Mouse (Mus musculus) olfactory bulb, adult 2 months (tissue): ENCODE measurements around the gene Calcoco1. TPM values are rescaled to one million over a fixed set of nuclear protein-coding genes. Genes with fewer than 3 reads are reported as not detected.
A peak's percentile ranks its signal among the peaks of the same experiment; 100 is the strongest.

Experiments
- H3K27ac ChIP-seq: fragments of 200-500 bp; 2 replicates; pipeline ENCODE4 v1.5.1; 2012; ENCODE audit warnings: low read depth, low read length; ENCODE audit not compliant: insufficient read depth
- H3K4me1 ChIP-seq: fragments of 200-500 bp; 2 replicates; pipeline ENCODE4 v1.6.1; 2012; ENCODE audit warnings: low read length; ENCODE audit not compliant: control insufficient read depth, insufficient read depth
- H3K4me3 ChIP-seq: fragments of 200-500 bp; 2 replicates; pipeline ENCODE4 v1.5.1; 2012; ENCODE audit warnings: mild to moderate bottlenecking, low read depth, low read length, moderate library complexity; ENCODE audit not compliant: insufficient read depth
- CTCF ChIP-seq: fragments of 200-500 bp; IDR thresholded peaks from 2 replicates; pipeline ENCODE4 v1.5.1; 2012; ENCODE audit warnings: low read depth, mild to moderate bottlenecking, low read length, moderate library complexity; ENCODE audit not compliant: insufficient read depth
- POLR2A ChIP-seq: fragments of 200-500 bp; IDR thresholded peaks from 2 replicates; pipeline ENCODE4 v1.6.1; 2012; ENCODE audit warnings: mild to moderate bottlenecking, low read depth, low read length, moderate library complexity; ENCODE audit not compliant: insufficient read depth
- WGBS: fragments of 180-500 bp; shearing (Covaris S2); methylation state at CpG from one replicate; pipeline ENCODE4 v1.1.7; 2018; 5-methylcytosine and 5-hydroxymethylcytosine counted together
- polyA plus RNA-seq: library from polyadenylated mRNA; stranded (reverse); fragments of >200 nt; gene quantifications from 2 replicates; pipeline ENCODE4 v1.2.4, GENCODE M21; 2012; ENCODE audit warnings: low replicate concordance; ENCODE audit not compliant: missing spikeins, insufficient read depth, insufficient read length

The Calcoco1 gene
- polyA plus RNA-seq, 1 experiment = not detected

DNA sequence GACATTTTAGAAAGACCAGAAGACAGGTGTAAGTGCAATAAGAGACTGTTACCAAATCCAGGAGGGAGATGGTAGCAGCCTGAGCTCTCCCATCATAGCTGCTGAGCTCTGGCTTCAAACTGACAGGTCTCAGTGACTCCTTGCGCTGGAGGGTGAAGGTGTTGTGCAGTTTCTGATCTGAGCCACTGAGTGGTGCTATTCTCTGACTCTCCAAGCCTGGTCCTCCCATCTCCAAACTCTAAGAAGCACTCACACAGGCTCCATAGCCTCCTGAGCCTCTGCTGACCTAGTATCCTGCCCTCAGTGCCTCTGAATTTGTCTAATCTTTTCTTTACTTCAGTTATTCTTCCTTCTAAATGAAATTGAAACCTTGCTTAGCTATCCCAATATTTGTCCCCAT, 38.3 kb downstream of the Calcoco1 start:
- no peak for TF ChIP-seq CTCF
- TF ChIP-seq POLR2A = no peak

DNA sequence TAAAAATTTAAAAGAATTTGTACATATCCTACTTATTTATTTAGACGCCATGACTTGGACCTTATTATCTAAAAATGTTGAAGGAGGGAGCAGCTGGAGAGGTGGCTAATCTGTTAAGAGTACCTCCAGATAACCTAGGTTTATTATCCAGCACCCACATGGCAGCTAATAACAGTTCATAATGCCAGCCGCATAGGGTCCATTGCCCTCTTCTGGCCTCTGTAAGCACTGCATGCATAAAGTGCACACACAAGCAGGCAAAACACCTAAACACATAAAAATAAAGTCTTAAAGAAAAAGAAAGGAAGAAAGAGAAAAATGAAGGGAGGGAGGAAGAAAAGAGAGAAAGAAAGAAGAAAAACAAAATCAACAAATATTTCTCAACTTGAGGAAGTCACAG, 45.6 kb downstream of the Calcoco1 start:
- 91% methylated on average over 2 of the region's 2 CpGs for WGBS
- Histone ChIP-seq H3K4me3 (no peak overlapping the region), H3K4me1 (peaks cover 10% of the 10 kb centered on the region), H3K27ac (no peak overlapping the region)
- TF ChIP-seq POLR2A (no peak), CTCF (no peak)

More for the DNA sequence above, 38.3 kb downstream of the Calcoco1 start:
- H3K4me3 ChIP-seq = no peak overlapping the region
- WGBS = 68% methylated on average over 1 of the region's 1 CpGs
- H3K27ac ChIP-seq = no peak overlapping the region
- no peaks in the 10 kb centered on the region for H3K4me1 ChIP-seq

DNA sequence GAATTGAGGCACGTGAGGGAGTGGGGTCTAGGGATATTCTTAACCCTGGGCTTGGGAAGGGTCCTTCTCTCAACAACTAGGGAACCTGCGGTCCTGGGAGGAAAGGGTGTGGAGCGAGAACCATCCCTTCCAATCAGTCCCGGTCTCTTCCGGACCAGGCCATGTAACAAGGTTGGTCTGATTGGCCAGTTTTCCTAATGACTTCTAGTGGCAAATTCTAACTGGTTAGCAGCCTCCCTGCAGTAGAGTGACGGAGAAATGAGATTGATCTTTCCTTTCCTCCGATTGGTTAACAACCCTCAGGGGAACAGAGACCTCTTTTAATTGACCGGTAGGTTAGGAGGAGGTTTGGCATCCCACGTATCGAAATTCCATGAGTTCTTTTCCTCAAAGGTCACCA, 48.4 kb downstream of the Calcoco1 start:
- TF ChIP-seq CTCF (no peak), POLR2A (no peak)
- Histone ChIP-seq H3K27ac (peak overlapping the region; percentile 24; the same call in 1 of the 2 replicates), H3K4me3 (no peak overlapping the region), H3K4me1 (peaks cover 12% of the 10 kb centered on the region)
- 17% methylated on average over 10 of the region's 10 CpGs for WGBS

DNA sequence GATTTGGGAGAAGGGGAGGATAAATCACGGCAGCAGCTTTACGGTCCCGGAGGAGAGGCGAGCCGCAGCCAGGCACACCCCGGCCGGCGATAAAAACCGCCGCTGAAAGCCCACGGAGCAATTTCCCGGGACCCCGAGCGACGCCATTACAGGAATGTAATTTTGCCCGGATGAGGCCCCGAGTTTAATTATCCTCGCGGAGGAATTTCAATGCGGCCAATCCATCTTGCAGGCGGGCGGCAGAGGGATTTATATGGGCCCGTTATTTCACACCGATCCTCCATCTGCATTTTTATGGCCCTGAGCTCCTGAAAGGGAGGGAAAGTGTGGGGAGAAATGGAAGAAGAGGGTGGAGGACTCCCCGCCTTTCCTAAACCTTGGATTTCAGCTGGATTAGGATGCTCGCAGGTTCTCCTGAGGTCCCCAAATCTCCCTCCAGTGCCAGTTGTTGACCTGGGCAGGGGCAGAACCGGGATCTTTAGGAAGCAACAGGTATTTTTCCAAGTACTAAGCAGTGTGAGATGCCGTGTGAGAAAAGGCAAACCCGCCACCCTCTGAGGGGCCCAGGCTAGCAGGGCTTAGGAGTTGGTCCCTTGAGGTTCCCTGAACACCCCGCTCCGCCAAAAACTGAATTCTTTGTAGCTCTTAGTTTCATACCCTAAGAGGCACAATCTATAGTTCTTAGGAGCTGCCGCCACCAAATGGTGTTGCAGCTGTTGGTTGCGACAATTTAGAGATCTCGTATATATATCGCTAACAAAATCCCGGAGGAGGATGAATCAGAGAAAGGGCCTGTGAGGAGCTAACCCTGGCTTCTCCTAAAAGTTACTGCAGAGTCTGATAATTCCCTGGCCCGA, 49.5 kb downstream of the Calcoco1 start, which contains the start of gene Atp5g2:
Gene Atp5g2, minus strand, starts transcription at position 138 of the 857 bp plus-strand sequence.
- peak; percentile 27; the same call in 1 of the 2 replicates for TF ChIP-seq POLR2A
- TF ChIP-seq CTCF = no peak

DNA sequence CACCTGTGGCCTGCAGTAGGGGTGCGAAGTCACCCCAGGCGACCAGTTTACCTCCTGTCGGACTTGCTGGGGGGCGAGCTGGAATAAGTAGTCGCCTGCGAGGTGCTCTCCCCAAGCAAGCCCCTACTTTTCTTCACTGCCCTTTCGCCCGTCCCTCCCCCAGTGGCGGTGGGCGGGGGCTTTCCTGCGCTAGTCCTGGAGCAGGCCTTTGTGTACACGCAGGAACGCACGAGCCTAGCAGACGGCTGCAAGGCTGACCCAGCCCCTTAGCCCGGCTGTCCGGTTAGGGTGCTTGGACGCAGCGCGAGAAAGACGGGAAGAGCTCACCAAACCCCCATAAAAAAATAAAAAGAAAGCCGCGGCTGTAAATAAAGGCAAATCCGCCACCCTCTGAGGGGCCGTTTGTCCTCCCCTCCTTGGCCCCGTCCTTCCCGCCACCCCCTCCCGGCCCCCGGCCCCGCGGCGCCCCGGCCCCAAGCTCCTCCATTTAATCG, 50.2 kb downstream of the Calcoco1 start:
- under 1% methylated on average over 34 of the region's 34 CpGs for WGBS
- Histone ChIP-seq H3K4me3 (peak overlapping the region; percentile 54), H3K4me1 (peaks cover 12% of the 10 kb centered on the region), H3K27ac (peak overlapping the region; percentile 88)
- TF ChIP-seq POLR2A (0 out of 2 replicates have a peak, but pooled peaks have one; percentile 31), CTCF (no peak)

More for the DNA sequence above, 49.5 kb downstream of the Calcoco1 start, which contains the start of gene Atp5g2:
- H3K4me1 ChIP-seq = peaks cover 12% of the 10 kb centered on the region
- WGBS = 2% methylated on average over 37 of the region's 37 CpGs
- H3K4me3 ChIP-seq = peak within 1 kb of the TSS; percentile 54
- peak within 1 kb of the TSS; percentile 88 for H3K27ac ChIP-seq

DNA sequence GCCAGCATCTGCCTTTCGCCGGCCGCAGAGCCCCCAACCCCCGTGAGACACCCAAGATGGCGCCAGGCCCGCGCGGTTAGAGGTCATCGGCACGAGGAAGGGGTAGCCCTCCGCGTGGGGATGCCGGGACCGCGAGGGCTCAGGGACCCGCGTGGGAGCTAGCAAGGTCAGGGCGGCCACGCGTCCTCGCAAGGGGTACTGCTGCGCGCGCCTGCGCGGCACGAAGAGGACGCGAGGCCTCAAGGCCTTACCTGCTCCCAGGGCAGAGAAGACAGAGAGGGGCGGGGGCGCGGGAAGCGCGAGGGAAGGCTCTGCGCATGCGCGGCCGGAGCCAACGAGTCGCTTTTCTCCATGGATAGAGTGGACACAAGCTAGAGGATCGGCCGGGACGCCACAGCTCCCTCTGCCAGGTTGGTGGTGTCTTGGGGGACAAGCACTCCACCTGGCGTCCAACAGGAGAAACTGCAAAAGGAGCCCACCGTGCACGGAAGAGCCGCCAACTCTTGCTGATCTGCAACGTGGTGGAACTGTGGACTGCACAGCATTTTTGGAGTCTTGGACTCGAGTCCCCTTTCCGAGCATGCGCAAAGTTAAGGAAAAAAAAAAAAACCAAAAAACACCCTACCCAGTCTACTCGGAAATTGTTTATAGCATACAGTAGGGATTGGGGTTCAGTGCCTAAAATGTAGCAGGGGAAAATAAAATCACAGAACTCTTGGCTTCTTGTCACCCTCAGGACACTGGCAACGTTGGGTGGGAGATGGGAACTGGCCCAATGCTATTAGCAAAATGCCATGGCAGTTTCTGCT, 51.0 kb downstream of the Calcoco1 start:
- under 1% methylated on average over 53 of the region's 53 CpGs for WGBS
- Histone ChIP-seq H3K27ac (peak overlapping the region; percentile 98), H3K4me1 (peaks cover 12% of the 10 kb centered on the region), H3K4me3 (peak overlapping the region; percentile 88)
- TF ChIP-seq POLR2A (peak; percentile 82), CTCF (peak; percentile 100)

DNA sequence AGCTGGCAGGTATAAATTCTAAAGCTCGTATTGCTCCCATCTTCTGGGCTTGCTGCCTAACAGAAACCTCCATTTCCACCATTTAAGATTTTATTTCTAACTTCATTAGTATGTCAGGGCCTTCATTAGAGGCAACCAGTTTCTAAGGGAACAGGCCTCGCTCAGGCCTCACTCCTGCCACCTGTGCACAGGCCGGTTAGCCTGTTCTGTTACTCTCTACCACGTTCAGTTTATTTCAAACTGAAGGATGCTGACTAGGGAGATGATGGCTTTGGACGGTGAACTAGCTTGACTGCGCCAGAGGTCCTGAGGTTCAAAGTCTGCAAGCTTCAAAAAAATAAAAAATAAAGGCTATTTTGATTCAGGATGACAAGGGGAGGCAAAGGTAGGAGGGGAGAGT, 51.7 kb downstream of the Calcoco1 start:
- TF ChIP-seq POLR2A = no peak
- TF ChIP-seq CTCF = no peak

DNA sequence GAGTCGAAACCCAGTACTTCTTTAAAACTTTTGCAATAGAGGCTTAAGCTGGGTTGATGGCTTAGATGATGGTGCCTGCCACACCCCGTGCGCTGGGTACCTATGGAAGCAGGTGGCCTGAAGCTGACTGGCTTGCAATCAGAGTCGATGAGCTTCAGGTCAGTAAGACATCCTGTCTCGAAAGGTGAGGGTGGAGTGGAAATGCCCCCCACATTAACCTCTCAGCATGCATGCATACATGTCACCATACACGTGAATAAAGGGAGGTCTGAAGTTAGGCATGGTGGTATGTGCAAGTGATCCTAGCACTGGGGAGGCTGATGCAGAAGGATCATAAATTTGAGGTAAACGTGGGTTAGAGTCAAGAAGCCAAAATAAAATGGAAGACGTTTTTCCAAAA, 52.4 kb downstream of the Calcoco1 start:
- H3K4me1 ChIP-seq = peaks cover 14% of the 10 kb centered on the region
- no peak overlapping the region for H3K4me3 ChIP-seq
- H3K27ac ChIP-seq = no peak overlapping the region
- TF ChIP-seq POLR2A (no peak), CTCF (no peak)
- WGBS = 80% methylated on average over 8 of the region's 8 CpGs

More for the DNA sequence above, 51.7 kb downstream of the Calcoco1 start:
- Histone ChIP-seq H3K27ac (peak overlapping the region; percentile 98), H3K4me3 (peak overlapping the region; percentile 88), H3K4me1 (peaks cover 14% of the 10 kb centered on the region)
- 3% methylated on average over 6 of the region's 6 CpGs for WGBS

DNA sequence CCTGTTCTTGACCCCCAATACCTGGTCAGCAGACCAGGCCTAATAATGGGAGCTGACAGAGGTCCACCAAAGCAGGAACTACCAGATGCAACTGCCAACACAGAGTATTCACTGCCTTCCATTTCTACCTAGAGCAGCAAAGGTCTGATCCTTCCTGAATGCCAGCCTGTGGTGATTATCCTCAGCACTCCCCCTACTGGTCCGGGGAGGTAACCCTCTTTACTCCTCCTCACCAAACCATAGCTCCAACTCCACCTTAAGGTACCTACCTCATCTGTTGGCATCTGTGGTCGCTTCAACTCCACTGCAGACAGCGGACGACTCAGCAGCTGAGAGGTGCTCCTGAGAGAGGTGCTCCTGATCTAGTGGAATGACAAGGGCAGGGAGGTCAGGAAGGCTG, 56.5 kb downstream of the Calcoco1 start:
- WGBS = 45% methylated on average over 4 of the region's 4 CpGs
- TF ChIP-seq POLR2A (no peak), CTCF (no peak)
- Histone ChIP-seq H3K27ac (no peak overlapping the region), H3K4me1 (peaks cover 7% of the 10 kb centered on the region; the same call in 1 of the 2 replicates), H3K4me3 (no peak overlapping the region)
